In genomic region chr9:102492031-102492795, GRCm38 (mm10) we compare ENCODE assay signal across 9 mouse cellular contexts. TPM values are rescaled to one million over a fixed set of nuclear protein-coding genes. Genes with fewer than 3 reads are reported as not detected.
A peak's percentile ranks its signal among the peaks of the same experiment; 100 is the strongest.
DNase-seq lines count a peak whose midpoint lies in the region; ATAC-seq lines count a peak whose summit lies in the region.
"Had no signal": no experiment of that assay in that cellular context is flagged by ENCODE, and none has a peak within 500 bp of the region (broad histone marks: within the 10 kb centered on the region; RNA-seq: fewer than 3 reads in every experiment).

No protein-coding gene starts in this region.

- H3K4me3 ChIP-seq in hindbrain, embryonic 12.5 days, result no peak overlapping the region
- H3K4me3 ChIP-seq in hindbrain, embryonic 14.5 days (replicated peaks; ENCODE audit: low read length), result no peak overlapping the region
- H3K4me3 ChIP-seq in limb, embryonic 10.5 days, result no peak overlapping the region
- H3K4me3 ChIP-seq: megakaryocyte, embryonic 14.5 days had no signal

- H3K27me3 ChIP-seq in hindbrain, embryonic 12.5 days, result no peaks in the 10 kb centered on the region; the same call in 1 of the 2 replicates
- no peaks in the 10 kb centered on the region for H3K27me3 ChIP-seq in hindbrain, embryonic 14.5 days (ENCODE audit: control insufficient read depth, insufficient read depth, low read length)
- H3K27me3 ChIP-seq in limb, embryonic 10.5 days (ENCODE audit: low read depth, poor library complexity, severe bottlenecking), result peaks cover 26% of the 10 kb centered on the region; the same call in 1 of the 2 replicates

- 0 out of 2 replicates have a peak, but pooled peaks have one; percentile 19 for ATAC-seq in hindbrain, embryonic 12.5 days (ENCODE audit: low FRiP score)
- ATAC-seq in hindbrain, embryonic 14.5 days (ENCODE audit: low FRiP score), result no peak
- ATAC-seq in megakaryocyte, adult 5-6 weeks (ENCODE audit: poor library complexity, severe bottlenecking), result no peak

- H3K36me3 ChIP-seq in hindbrain, embryonic 12.5 days, result no peaks in the 10 kb centered on the region
- H3K36me3 ChIP-seq in hindbrain, embryonic 14.5 days (replicated peaks; ENCODE audit: control insufficient read depth, insufficient read depth), result no peaks in the 10 kb centered on the region
- no peaks in the 10 kb centered on the region for H3K36me3 ChIP-seq in limb, embryonic 10.5 days

- H3K4me1 ChIP-seq in hindbrain, embryonic 12.5 days, result peaks cover 8% of the 10 kb centered on the region; the same call in 1 of the 2 replicates
- H3K4me1 ChIP-seq in hindbrain, embryonic 14.5 days (replicated peaks; ENCODE audit: control insufficient read depth, insufficient read depth, low read length), result no peaks in the 10 kb centered on the region
- peaks cover 8% of the 10 kb centered on the region for H3K4me1 ChIP-seq in limb, embryonic 10.5 days
- H3K4me1 ChIP-seq: megakaryocyte, embryonic 14.5 days had no signal

- no peak for DNase-seq in hindbrain, embryonic 14.5 days (ENCODE audit: low spot score)
- peak; percentile 10 for DNase-seq in CD4-positive helper T cell, adult 2 months (ENCODE audit: low read depth, low spot score)
- peak; percentile 55 for DNase-seq in ES-CJ7 (ENCODE audit: low read depth, low spot score)
- peak; percentile 49 for DNase-seq in limb, embryonic 10.5 days (ENCODE audit: low spot score)
- no peak for DNase-seq in frontal cortex, postnatal 36 days (ENCODE audit: low spot score in 2 of 2)
- DNase-seq: gastrocnemius, postnatal 10 days had no signal

- H3K27ac ChIP-seq in hindbrain, embryonic 12.5 days, result no peak overlapping the region
- no peak overlapping the region for H3K27ac ChIP-seq in hindbrain, embryonic 14.5 days
- no peak overlapping the region for H3K27ac ChIP-seq in limb, embryonic 10.5 days

- no peak overlapping the region for H3K9ac ChIP-seq in hindbrain, embryonic 12.5 days
- H3K9ac ChIP-seq in hindbrain, embryonic 14.5 days, result no peak overlapping the region

- 43% methylated on average over 12 of the region's 12 CpGs for WGBS in hindbrain, embryonic 12.5 days
- WGBS in hindbrain, embryonic 14.5 days, result 38% methylated on average over 12 of the region's 12 CpGs
- WGBS in limb, embryonic 10.5 days, result 43% methylated on average over 12 of the region's 12 CpGs

- H3K4me2 ChIP-seq in hindbrain, embryonic 12.5 days (replicated peaks), result no peak overlapping the region
- H3K4me2 ChIP-seq in hindbrain, embryonic 14.5 days (replicated peaks), result no peak overlapping the region

- no peaks in the 10 kb centered on the region for H3K9me3 ChIP-seq in hindbrain, embryonic 12.5 days (replicated peaks)
- H3K9me3 ChIP-seq in hindbrain, embryonic 14.5 days (ENCODE audit: control insufficient read depth, low read length), result no peaks in the 10 kb centered on the region
- no peaks in the 10 kb centered on the region for H3K9me3 ChIP-seq in limb, embryonic 10.5 days (replicated peaks)

RNA-seq across cellular contexts. Expression of gene Ky, which starts 13.3 kb away (rescaled TPM):
- 0.25 and 0.35 TPM in 2 replicates for polyA plus RNA-seq in hindbrain, embryonic 12.5 days (2016; fragmentation: Nextera tagmentation; extraction: Ambion mirVana)
- polyA plus RNA-seq in hindbrain, embryonic 14.5 days (2014; fragmentation: Nextera tagmentation; extraction: Ambion mirVana), result 0.92 and 1.4 TPM in 2 replicates
- 0.03 and 0.06 TPM in 2 replicates for polyA plus RNA-seq in limb, embryonic 10.5 days (2016; fragmentation: Nextera tagmentation; extraction: Ambion mirVana)
- total RNA-seq in megakaryocyte, adult 5-6 weeks (2015), result not detected in 2 replicates
- total RNA-seq in megakaryocyte, adult 5-6 weeks (2017), result not detected in 2 replicates

Comparison
In these comparisons a context has a peak if more than half of its experiments do, and no peak if none do; other contexts are left out.
1. DNase-seq: peak in CD4-positive helper T cell, adult 2 months (single experiment), ES-CJ7 (single experiment) and limb, embryonic 10.5 days (single experiment); none in hindbrain, embryonic 14.5 days (single experiment) and frontal cortex, postnatal 36 days (0 of 2).